Comparison of ENCODE assay signal across 13 mouse cellular contexts in the genomic region with DNA sequence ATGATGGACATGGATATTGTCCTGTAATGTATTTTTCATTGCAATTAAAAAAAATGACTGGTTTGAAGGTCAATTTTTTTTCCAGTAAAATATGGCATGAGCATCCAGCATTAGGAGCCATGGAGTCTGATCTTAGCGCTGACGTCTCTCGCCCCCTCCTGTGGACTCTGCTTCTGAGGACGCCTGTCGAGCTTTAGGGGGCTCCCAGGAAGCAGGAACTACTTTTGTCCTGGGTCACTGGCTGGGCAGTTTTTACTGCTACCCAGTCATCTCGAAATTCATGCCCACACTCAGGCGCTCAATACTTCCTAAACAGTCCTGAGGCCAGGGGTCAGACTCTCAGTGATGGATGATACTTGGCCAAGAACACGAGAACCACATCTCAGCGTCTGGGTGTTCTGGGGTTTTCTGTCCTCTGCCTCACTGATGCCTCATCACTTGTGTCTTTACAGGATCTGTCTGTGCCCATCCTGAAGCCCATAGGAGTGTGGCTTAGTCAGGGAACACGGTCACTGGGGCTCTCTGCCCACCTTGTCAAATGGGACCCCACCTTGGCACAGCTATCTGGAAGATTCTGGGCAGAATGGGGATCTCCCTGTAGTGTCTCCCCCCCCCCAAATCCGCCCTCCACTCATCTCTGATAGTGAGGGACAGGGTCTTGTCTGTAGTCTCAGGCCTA. TPM values are rescaled to one million over a fixed set of nuclear protein-coding genes. Genes with fewer than 3 reads are reported as not detected.
A peak's percentile ranks its signal among the peaks of the same experiment; 100 is the strongest.
DNase-seq lines count a peak whose midpoint lies in the region; ATAC-seq and TF ChIP-seq lines count a peak whose summit lies in the region.
"Had no signal": no experiment of that assay in that cellular context is flagged by ENCODE, and none has a peak within 500 bp of the region (broad histone marks: within the 10 kb centered on the region; RNA-seq: fewer than 3 reads in every experiment).

No protein-coding gene starts in this region.

- no peak overlapping the region for H3K4me3 ChIP-seq in forebrain, embryonic 11.5 days (ENCODE audit: low read depth, low read length)
- H3K4me3 ChIP-seq in forebrain, embryonic 10.5 days = no peak overlapping the region
- H3K4me3 ChIP-seq in kidney, adult 2 months (ENCODE audit: insufficient read depth, low read depth, low read length) = no peak overlapping the region
- H3K4me3 ChIP-seq in lung, embryonic 16.5 days (ENCODE audit: low read length) = no peak overlapping the region
- H3K4me3 ChIP-seq in stomach, embryonic 15.5 days (replicated peaks) = no peak overlapping the region
- H3K4me3 ChIP-seq: erythroblast, embryonic 14.5 days; hindbrain, embryonic 10.5 days; midbrain, embryonic 10.5 days; myocyte had no signal

- peaks cover 1% of the 10 kb centered on the region; the same call in 1 of the 2 replicates for H3K4me1 ChIP-seq in forebrain, embryonic 11.5 days (replicated peaks; ENCODE audit: control insufficient read depth, insufficient read depth, low read length)
- peaks cover 26% of the 10 kb centered on the region for H3K4me1 ChIP-seq in forebrain, embryonic 10.5 days
- peaks cover 16% of the 10 kb centered on the region for H3K4me1 ChIP-seq in kidney, adult 2 months (ENCODE audit: control insufficient read depth, insufficient read depth, low read length)
- peaks cover 28% of the 10 kb centered on the region for H3K4me1 ChIP-seq in lung, embryonic 16.5 days (replicated peaks; ENCODE audit: control insufficient read depth, insufficient read depth, low read length)
- H3K4me1 ChIP-seq in stomach, embryonic 15.5 days = peaks cover 29% of the 10 kb centered on the region

- H3K27me3 ChIP-seq in forebrain, embryonic 11.5 days (ENCODE audit: control insufficient read depth, insufficient read depth, low read length) = no peaks in the 10 kb centered on the region
- H3K27me3 ChIP-seq in forebrain, embryonic 10.5 days (ENCODE audit: poor library complexity, severe bottlenecking) = no peaks in the 10 kb centered on the region
- no peaks in the 10 kb centered on the region for H3K27me3 ChIP-seq in kidney, adult 2 months (replicated peaks; ENCODE audit: control insufficient read depth, insufficient read depth, low read length)
- H3K27me3 ChIP-seq in lung, embryonic 16.5 days (ENCODE audit: control insufficient read depth, insufficient read depth, low read depth, low read length) = no peaks in the 10 kb centered on the region
- no peaks in the 10 kb centered on the region for H3K27me3 ChIP-seq in stomach, embryonic 15.5 days (replicated peaks)

- no peak overlapping the region for H3K4me2 ChIP-seq in forebrain, embryonic 11.5 days (ENCODE audit: low read depth, low read length, severe bottlenecking)
- H3K4me2 ChIP-seq in lung, embryonic 16.5 days (ENCODE audit: low read depth, low read length) = no peak overlapping the region
- H3K4me2 ChIP-seq in stomach, embryonic 15.5 days = no peak overlapping the region

- H3K9me3 ChIP-seq in forebrain, embryonic 11.5 days (ENCODE audit: control insufficient read depth, low read length) = no peaks in the 10 kb centered on the region
- no peaks in the 10 kb centered on the region for H3K9me3 ChIP-seq in forebrain, embryonic 10.5 days
- no peaks in the 10 kb centered on the region for H3K9me3 ChIP-seq in lung, embryonic 16.5 days (ENCODE audit: control insufficient read depth, low read length)
- H3K9me3 ChIP-seq in stomach, embryonic 15.5 days = no peaks in the 10 kb centered on the region
- H3K9me3 ChIP-seq: hindbrain, embryonic 10.5 days; midbrain, embryonic 10.5 days had no signal

- WGBS in forebrain, embryonic 11.5 days = 84% methylated on average over 11 of the region's 11 CpGs
- WGBS in forebrain, embryonic 10.5 days = 83% methylated on average over 11 of the region's 11 CpGs
- 54% methylated on average over 11 of the region's 11 CpGs for WGBS in kidney, adult 2 months
- 52% methylated on average over 11 of the region's 11 CpGs for WGBS in lung, embryonic 16.5 days
- WGBS in stomach, embryonic 15.5 days = 62% methylated on average over 11 of the region's 11 CpGs

- no peaks in the 10 kb centered on the region for H3K36me3 ChIP-seq in forebrain, embryonic 11.5 days (ENCODE audit: control insufficient read depth, insufficient read depth, low read length)
- H3K36me3 ChIP-seq in forebrain, embryonic 10.5 days (replicated peaks) = no peaks in the 10 kb centered on the region
- no peaks in the 10 kb centered on the region for H3K36me3 ChIP-seq in kidney, adult 2 months (ENCODE audit: control insufficient read depth, insufficient read depth, low read length)
- no peaks in the 10 kb centered on the region for H3K36me3 ChIP-seq in lung, embryonic 16.5 days (ENCODE audit: control insufficient read depth, insufficient read depth, low read length)
- H3K36me3 ChIP-seq in stomach, embryonic 15.5 days = no peaks in the 10 kb centered on the region
- H3K36me3 ChIP-seq: hindbrain, embryonic 10.5 days; midbrain, embryonic 10.5 days had no signal

- H3K9ac ChIP-seq in forebrain, embryonic 11.5 days (ENCODE audit: low read length) = no peak overlapping the region
- no peak overlapping the region for H3K9ac ChIP-seq in lung, embryonic 16.5 days (ENCODE audit: low read length)
- H3K9ac ChIP-seq in stomach, embryonic 15.5 days = no peak overlapping the region

- no peak for ATAC-seq in forebrain, embryonic 11.5 days (replicated peaks; ENCODE audit: low FRiP score)
- 0 out of 2 replicates have a peak, but pooled peaks have one; percentile 5 for ATAC-seq in lung, embryonic 16.5 days (ENCODE audit: low read depth)
- no peak for ATAC-seq in stomach, embryonic 15.5 days (ENCODE audit: insufficient read depth, low FRiP score, low read depth)

- no peak overlapping the region for H3K27ac ChIP-seq in forebrain, embryonic 11.5 days (ENCODE audit: low read depth, low read length)
- H3K27ac ChIP-seq in forebrain, embryonic 10.5 days = no peak overlapping the region
- H3K27ac ChIP-seq in kidney, adult 2 months (ENCODE audit: insufficient read depth, low read depth, low read length) = peak overlapping the region; percentile 1
- peak overlapping the region; percentile 93 for H3K27ac ChIP-seq in lung, embryonic 16.5 days (ENCODE audit: low read length)
- H3K27ac ChIP-seq in stomach, embryonic 15.5 days = peak overlapping the region; percentile 87
- H3K27ac ChIP-seq: hindbrain, embryonic 10.5 days; midbrain, embryonic 10.5 days had no signal

- DNase-seq in forebrain, embryonic 11.5 days (ENCODE audit: low spot score) = peak; percentile 25
- DNase-seq in forebrain, embryonic 10.5 days (ENCODE audit: extremely low spot score, low spot score) = no peak
- no peak for DNase-seq in kidney, adult 2 months
- DNase-seq in kidney, postnatal 14 days = no peak
- no peak for DNase-seq in lung, postnatal 10 days
- no peak for DNase-seq in left cerebral cortex, adult 11 months (ENCODE audit: low spot score)
- DNase-seq: cerebellum, adult 9-10 months had no signal

- no peak for TF ChIP-seq CTCF in kidney, adult 2 months (conservative IDR thresholded peaks at IDR 0.05; ENCODE audit: insufficient read depth, insufficient read length, low read depth, low read length)

- TF ChIP-seq POLR2A in kidney, adult 2 months (IDR thresholded peaks at IDR 0.05; ENCODE audit: low read depth, low read length) = no peak

RNA-seq across cellular contexts. Expression of a gene that starts 29.9 kb away (rescaled TPM):
- polyA plus RNA-seq in forebrain, embryonic 11.5 days (2014; fragmentation: Nextera tagmentation; extraction: Ambion mirVana) = 14.0 and 16.3 TPM in 2 replicates
- 14.9 and 20.8 TPM in 2 replicates for polyA plus RNA-seq in forebrain, embryonic 10.5 days (2016; fragmentation: Nextera tagmentation; extraction: Ambion mirVana)
- polyA plus RNA-seq in kidney, adult 2 months (2012; rRNA removed) = 283 and 352 TPM in 2 replicates
- 35.8 and 36.5 TPM in 2 replicates for polyA plus RNA-seq in lung, embryonic 16.5 days (2015; fragmentation: Nextera tagmentation; extraction: Ambion mirVana)
- polyA plus RNA-seq in stomach, embryonic 15.5 days (2015; fragmentation: Nextera tagmentation; extraction: Ambion mirVana) = 32.7 and 40.2 TPM in 2 replicates

RNA-seq across cellular contexts. Expression of a gene that starts 45.2 kb away (rescaled TPM):
- polyA plus RNA-seq in forebrain, embryonic 11.5 days (2014; fragmentation: Nextera tagmentation; extraction: Ambion mirVana) = 23.7 and 28.4 TPM in 2 replicates
- polyA plus RNA-seq in forebrain, embryonic 10.5 days (2016; fragmentation: Nextera tagmentation; extraction: Ambion mirVana) = 34.7 and 35.8 TPM in 2 replicates
- polyA plus RNA-seq in kidney, adult 2 months (2012; rRNA removed) = 7.9 and 8.2 TPM in 2 replicates
- 16.5 and 17.0 TPM in 2 replicates for polyA plus RNA-seq in lung, embryonic 16.5 days (2015; fragmentation: Nextera tagmentation; extraction: Ambion mirVana)
- 14.6 and 17.3 TPM in 2 replicates for polyA plus RNA-seq in stomach, embryonic 15.5 days (2015; fragmentation: Nextera tagmentation; extraction: Ambion mirVana)

Comparison
In these comparisons a context has a peak if more than half of its experiments do, and no peak if none do; other contexts are left out.
1. H3K27ac ChIP-seq: peak in kidney, adult 2 months (single experiment), lung, embryonic 16.5 days (single experiment) and stomach, embryonic 15.5 days (single experiment); none in forebrain, embryonic 11.5 days (single experiment) and forebrain, embryonic 10.5 days (single experiment).